Mouse (Mus musculus) forebrain, embryonic 12.5 days (tissue): ENCODE results near the gene Aff1. TPM values are rescaled to one million over a fixed set of nuclear protein-coding genes. Genes with fewer than 3 reads are reported as not detected.

Experiments
- ATAC-seq: fragments of 200-750 bp; cut with Nextera tagmentation; 2 replicates; pipeline ENCODE4 v1.8.0; 2017; ENCODE audit warnings: moderate TSS enrichment; ENCODE audit not compliant: low FRiP score
- H3K27ac ChIP-seq: fragments of 300-500 bp; sonication (generic); 2 replicates; pipeline ENCODE4 v1.5.1; 2016; ENCODE audit warnings: mild to moderate bottlenecking
- H3K27me3 ChIP-seq: fragments of 300-500 bp; sonication (generic); 2 replicates; pipeline ENCODE4 v1.6.1; 2016; ENCODE audit warnings: mild to moderate bottlenecking
- H3K36me3 ChIP-seq: fragments of 300-500 bp; sonication (generic); replicated peaks from 2 replicates; pipeline ENCODE4 v1.6.1; 2016; ENCODE audit warnings: mild to moderate bottlenecking
- H3K4me1 ChIP-seq: fragments of 300-500 bp; sonication (generic); 2 replicates; pipeline ENCODE4 v1.6.1; 2016
- H3K4me2 ChIP-seq: fragments of 300-500 bp; sonication (generic); 2 replicates; pipeline ENCODE4 v1.6.1; 2016; ENCODE audit warnings: mild to moderate bottlenecking, moderate library complexity
- H3K4me3 ChIP-seq: fragments of 300-500 bp; sonication (generic); replicated peaks from 2 replicates; pipeline ENCODE4 v1.5.1; 2016; ENCODE audit warnings: mild to moderate bottlenecking
- H3K9ac ChIP-seq: fragments of 300-500 bp; sonication (generic); 2 replicates; pipeline ENCODE4 v1.6.1; 2016; ENCODE audit warnings: mild to moderate bottlenecking
- H3K9me3 ChIP-seq: fragments of 300-500 bp; sonication (generic); 2 replicates; pipeline ENCODE4 v1.6.1; 2016
- WGBS: fragments of 180-500 bp; shearing (Covaris S2); methylation state at CpG from one replicate; pipeline ENCODE4 v1.1.7; 2016; 5-methylcytosine and 5-hydroxymethylcytosine counted together
- polyA plus RNA-seq: library from polyadenylated mRNA; unstranded; fragments of >200 nt; fragmentation: Nextera tagmentation; extraction: Ambion mirVana; gene quantifications from 2 replicates; pipeline ENCODE4 v1.2.1, GENCODE M21; 2016

Aff1 gene
- polyA plus RNA-seq, 1 experiment from 2014 or later: 3.7 TPM

DNA sequence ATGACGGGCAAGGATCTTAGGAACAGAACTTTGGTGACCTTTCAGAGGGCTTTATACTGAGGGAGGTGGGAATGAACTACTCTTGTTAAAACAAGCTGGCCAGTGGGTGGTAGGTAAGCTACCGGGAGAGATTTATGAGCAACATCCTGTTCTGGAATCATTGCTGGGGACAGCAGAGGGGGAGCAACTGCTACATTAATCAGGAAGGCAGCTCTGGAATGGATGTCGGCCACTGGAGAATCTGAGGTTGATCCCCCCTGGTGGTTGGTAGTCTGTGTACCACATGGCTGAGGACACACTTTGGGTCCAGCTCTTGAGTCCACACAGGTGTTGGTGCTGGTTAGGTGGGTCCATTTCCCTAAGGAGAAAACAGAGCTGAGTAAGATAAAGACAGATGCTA is 38.6 kb downstream of the Aff1 start:
- no peak overlapping the region for H3K27ac ChIP-seq
- no peak for ATAC-seq
- WGBS: 81% methylated on average over 3 of the region's 3 CpGs

DNA sequence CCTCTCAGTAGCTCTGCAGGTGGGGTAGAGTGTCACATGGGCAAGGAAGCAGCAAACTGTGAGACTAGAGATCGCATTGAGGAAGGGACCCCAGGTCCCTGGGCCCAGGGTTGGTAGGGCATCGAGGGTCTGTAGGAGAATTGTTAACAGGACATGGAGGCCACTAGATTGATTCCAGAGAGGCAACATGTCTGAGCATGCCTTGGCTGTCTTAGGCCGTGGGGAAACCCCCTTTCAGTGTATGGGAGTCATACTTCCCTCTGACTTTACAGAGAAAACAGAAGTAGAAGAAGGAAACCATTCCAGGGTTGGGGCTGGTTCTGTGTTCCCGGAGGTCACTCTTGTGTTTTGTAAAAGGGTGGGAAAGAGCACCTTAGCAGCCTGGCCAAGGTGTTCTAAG is 40.4 kb downstream of the Aff1 start:
- WGBS: 95% methylated on average over 4 of the region's 4 CpGs
- no peak overlapping the region for H3K27ac ChIP-seq
- H3K36me3 ChIP-seq: no peaks in the 10 kb centered on the region
- H3K4me2 ChIP-seq: no peak overlapping the region
- no peak overlapping the region for H3K9ac ChIP-seq
- no peaks in the 10 kb centered on the region for H3K27me3 ChIP-seq
- ATAC-seq: no peak
- no peak overlapping the region for H3K4me3 ChIP-seq
- no peaks in the 10 kb centered on the region for H3K4me1 ChIP-seq
- no peaks in the 10 kb centered on the region for H3K9me3 ChIP-seq

More for the DNA sequence above, 38.6 kb downstream of the Aff1 start:
- Histone ChIP-seq H3K9ac (no peak overlapping the region), H3K27me3 (no peaks in the 10 kb centered on the region), H3K36me3 (no peaks in the 10 kb centered on the region), H3K4me2 (no peak overlapping the region), H3K9me3 (no peaks in the 10 kb centered on the region), H3K4me3 (no peak overlapping the region), H3K4me1 (0 out of 2 replicates have a peak, but pooled peaks cover 3% of the 10 kb centered on the region)

- H3K36me3 ChIP-seq: no peaks in the 10 kb centered on the region
- WGBS: 71% methylated on average over 5 of the region's 5 CpGs
- no peak overlapping the region for H3K4me2 ChIP-seq
- H3K9me3 ChIP-seq: no peaks in the 10 kb centered on the region
- H3K9ac ChIP-seq: no peak overlapping the region
- H3K4me1 ChIP-seq: no peaks in the 10 kb centered on the region
- H3K27ac ChIP-seq: no peak overlapping the region
- no peak overlapping the region for H3K4me3 ChIP-seq
- ATAC-seq: no peak
- H3K27me3 ChIP-seq: 0 out of 2 replicates have a peak, but pooled peaks cover 4% of the 10 kb centered on the region
Observed at GRCm38 (mm10) chr5:103735411-103736112, 43.4 kb downstream of the Aff1 start.

GRCm38 (mm10) chr5:103736553-103737207 is 44.5 kb downstream of the Aff1 start:
- Histone ChIP-seq H3K36me3 (no peaks in the 10 kb centered on the region), H3K4me1 (no peaks in the 10 kb centered on the region), H3K27me3 (0 out of 2 replicates have a peak, but pooled peaks cover 4% of the 10 kb centered on the region), H3K4me2 (no peak overlapping the region), H3K27ac (no peak overlapping the region), H3K9ac (no peak overlapping the region), H3K9me3 (no peaks in the 10 kb centered on the region), H3K4me3 (no peak overlapping the region)
- no peak for ATAC-seq
- 80% methylated on average over 6 of the region's 6 CpGs for WGBS

DNA sequence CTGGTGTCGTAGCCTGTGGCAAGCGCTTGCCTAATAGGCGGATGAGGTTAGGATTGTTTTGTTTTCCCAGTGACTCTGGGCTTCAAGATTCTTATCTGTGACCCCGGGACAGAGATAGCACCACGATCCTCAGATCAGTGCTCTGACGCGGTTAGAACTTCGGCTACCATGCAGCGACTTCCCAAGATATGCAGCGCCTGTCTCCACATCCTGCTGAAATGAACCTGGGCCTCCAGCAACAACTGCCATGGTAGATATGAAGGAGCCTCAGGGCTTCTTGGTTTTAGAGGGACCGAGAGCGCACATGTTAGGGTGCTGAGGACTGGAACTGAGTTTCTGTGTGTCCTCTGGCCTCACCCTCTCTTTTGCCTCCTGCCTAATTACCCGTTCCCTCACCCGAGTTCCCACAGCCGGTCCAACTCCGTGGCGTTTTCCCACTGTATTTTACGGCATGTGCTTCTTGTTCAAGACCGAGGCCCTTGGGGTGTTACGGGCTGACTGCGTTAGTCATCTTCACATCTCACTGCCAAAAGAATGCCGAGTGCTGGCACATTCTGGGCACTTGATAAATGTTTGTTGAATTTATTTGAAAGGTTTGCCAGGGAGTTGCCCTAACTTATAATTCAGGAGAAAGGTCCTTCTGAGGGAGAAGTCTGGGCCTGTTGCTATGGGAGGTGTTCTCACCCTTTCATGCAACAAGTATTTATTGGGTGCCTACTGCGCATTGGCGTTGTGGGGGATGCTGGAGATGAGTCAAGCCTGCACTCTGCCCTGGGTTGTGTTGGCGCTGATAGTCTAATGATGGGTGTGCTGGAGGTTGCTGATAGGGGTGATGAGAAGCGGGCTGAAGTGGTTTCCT is 45.3 kb downstream of the Aff1 start:
- H3K9me3 ChIP-seq: no peaks in the 10 kb centered on the region
- H3K36me3 ChIP-seq: no peaks in the 10 kb centered on the region
- no peak overlapping the region for H3K9ac ChIP-seq
- H3K4me3 ChIP-seq: no peak overlapping the region
- no peak overlapping the region for H3K4me2 ChIP-seq
- H3K27me3 ChIP-seq: 0 out of 2 replicates have a peak, but pooled peaks cover 4% of the 10 kb centered on the region
- no peak overlapping the region for H3K27ac ChIP-seq
- ATAC-seq: no peak
- 87% methylated on average over 26 of the region's 26 CpGs for WGBS
- no peaks in the 10 kb centered on the region for H3K4me1 ChIP-seq

DNA sequence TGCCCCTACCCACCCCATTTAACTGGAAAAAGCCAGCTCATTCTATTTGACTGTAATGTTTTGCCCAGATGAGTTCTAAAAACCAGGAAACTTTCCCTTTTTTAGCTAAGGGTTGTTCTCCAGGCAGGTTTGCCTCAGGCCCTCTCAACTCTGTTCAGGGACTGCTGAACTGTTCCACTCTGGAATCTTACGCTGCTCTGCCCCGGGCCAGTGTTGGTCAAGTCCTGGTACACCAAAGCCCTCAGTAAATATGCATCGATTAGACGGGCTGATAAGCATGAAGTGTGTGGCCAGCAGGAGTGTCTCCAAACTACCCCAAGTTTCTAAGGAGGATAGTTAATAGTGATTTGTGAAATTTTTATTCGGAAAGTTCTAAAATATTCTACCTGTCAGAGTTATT is 46.3 kb downstream of the Aff1 start:
- Histone ChIP-seq H3K4me1 (no peaks in the 10 kb centered on the region), H3K9ac (no peak overlapping the region), H3K4me3 (no peak overlapping the region), H3K36me3 (no peaks in the 10 kb centered on the region), H3K4me2 (no peak overlapping the region), H3K27me3 (0 out of 2 replicates have a peak, but pooled peaks cover 4% of the 10 kb centered on the region), H3K9me3 (no peaks in the 10 kb centered on the region), H3K27ac (no peak overlapping the region)
- 85% methylated on average over 5 of the region's 5 CpGs for WGBS
- no peak for ATAC-seq

DNA sequence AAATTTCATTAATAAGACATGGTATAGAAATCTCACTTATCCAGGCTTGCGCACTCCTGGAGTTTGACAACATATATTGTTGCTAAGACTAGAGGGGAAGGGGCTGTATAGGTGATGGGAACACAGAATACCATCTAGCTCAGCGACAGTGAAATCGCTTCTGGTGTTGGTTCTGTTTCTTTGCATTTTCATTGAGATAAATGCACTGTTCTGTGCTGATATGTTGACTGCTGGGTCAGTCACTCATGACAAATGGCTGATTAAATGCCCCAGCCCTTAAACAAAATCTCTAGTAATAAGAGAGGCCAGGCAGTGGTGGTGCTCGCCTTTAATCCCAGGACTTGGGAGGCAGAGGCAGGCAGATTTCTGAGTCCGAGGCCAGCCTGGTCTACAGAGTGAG is 47.0 kb downstream of the Aff1 start:
- 0 out of 2 replicates have a peak, but pooled peaks cover 4% of the 10 kb centered on the region for H3K27me3 ChIP-seq
- no peak overlapping the region for H3K9ac ChIP-seq
- no peaks in the 10 kb centered on the region for H3K9me3 ChIP-seq
- no peak for ATAC-seq
- no peaks in the 10 kb centered on the region for H3K4me1 ChIP-seq
- no peak overlapping the region for H3K4me2 ChIP-seq
- no peak overlapping the region for H3K4me3 ChIP-seq
- H3K36me3 ChIP-seq: no peaks in the 10 kb centered on the region
- H3K27ac ChIP-seq: no peak overlapping the region
- WGBS: 88% methylated on average over 5 of the region's 5 CpGs

DNA sequence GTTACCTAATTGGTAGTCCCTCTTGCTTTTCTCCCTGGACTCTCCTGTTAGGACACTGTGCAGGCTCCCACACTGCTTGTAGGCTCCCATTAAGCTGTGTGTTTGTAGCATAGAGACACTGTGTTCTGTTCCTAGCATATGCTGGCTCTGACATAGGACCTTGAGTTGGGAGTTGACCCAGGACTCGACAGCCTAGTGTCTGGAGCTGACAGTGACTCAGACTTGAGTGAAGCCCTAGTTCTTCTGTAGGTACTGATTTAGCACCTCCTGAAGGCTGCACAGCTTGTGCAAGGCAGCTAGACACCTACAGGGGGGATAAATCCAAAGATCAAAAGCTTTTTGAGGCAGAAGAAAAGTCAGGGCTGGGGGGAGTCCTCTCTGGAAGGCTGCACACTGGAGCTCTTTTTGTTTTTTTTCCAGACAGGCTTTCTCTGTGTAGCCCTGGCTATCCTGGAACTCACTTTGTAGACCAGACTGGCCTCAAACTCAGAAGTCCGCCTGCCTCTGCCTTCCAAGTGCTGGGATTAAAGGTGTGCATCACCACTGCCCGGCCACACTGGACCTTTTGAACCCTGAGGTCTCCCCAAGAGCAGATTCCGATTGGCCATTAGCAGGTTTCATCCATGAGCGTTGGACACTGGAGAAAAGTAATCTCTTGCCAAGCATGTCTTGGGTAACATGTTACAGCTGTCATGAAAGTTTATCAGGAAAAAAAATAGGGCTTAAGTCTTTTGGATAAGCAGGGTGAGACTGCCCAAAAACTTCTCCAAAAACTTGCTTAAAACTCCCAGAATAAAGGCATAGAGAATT is 48.1 kb downstream of the Aff1 start:
- H3K27me3 ChIP-seq: 0 out of 2 replicates have a peak, but pooled peaks cover 4% of the 10 kb centered on the region
- WGBS: 80% methylated on average over 5 of the region's 5 CpGs
- H3K36me3 ChIP-seq: no peaks in the 10 kb centered on the region
- no peak overlapping the region for H3K27ac ChIP-seq
- no peak overlapping the region for H3K4me2 ChIP-seq
- no peaks in the 10 kb centered on the region for H3K4me1 ChIP-seq
- no peak for ATAC-seq
- H3K9ac ChIP-seq: no peak overlapping the region
- H3K9me3 ChIP-seq: no peaks in the 10 kb centered on the region
- no peak overlapping the region for H3K4me3 ChIP-seq

DNA sequence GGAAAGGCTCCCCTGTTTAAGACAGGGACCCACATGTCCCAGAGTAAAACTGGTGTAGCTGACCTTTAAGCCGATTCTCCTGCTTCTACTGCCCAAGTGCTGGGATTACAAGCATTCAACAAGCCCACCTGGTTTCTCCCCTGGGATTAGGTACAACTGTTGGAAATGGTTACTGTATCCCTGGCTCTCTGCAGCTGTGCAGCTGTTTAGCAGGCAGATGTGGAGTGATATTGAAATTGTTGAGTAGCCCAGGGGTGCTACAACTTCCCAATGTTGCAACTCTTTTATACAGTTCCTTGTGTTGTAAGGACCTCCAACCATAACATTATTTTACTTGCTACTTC is 48.7 kb downstream of the Aff1 start:
- H3K36me3 ChIP-seq: no peaks in the 10 kb centered on the region
- H3K9ac ChIP-seq: no peak overlapping the region
- 86% methylated on average over 1 of the region's 1 CpGs for WGBS
- H3K9me3 ChIP-seq: no peaks in the 10 kb centered on the region
- H3K27ac ChIP-seq: no peak overlapping the region
- no peak overlapping the region for H3K4me2 ChIP-seq
- 0 out of 2 replicates have a peak, but pooled peaks cover 4% of the 10 kb centered on the region for H3K27me3 ChIP-seq
- no peak for ATAC-seq
- H3K4me3 ChIP-seq: no peak overlapping the region
- H3K4me1 ChIP-seq: no peaks in the 10 kb centered on the region

DNA sequence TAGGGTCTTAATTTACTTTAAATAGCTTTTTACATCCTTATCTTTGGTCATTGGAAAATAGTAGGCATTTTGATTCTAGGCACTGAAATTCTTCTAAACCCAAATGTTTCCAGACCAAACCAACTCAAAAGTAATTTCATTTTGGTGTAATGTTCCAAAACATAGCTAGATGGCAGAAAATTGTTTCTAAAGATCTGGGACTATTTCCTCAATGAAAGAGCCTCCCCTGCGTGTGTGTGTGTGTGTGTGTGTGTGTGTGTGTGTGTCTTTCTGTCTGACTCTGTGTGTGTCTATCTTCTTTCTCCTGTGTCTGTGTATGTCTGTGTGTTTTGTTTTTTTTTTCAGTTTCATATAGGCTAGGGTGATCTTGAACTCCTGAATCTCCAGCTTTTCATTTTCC is 49.3 kb downstream of the Aff1 start:
- 86% methylated on average over 1 of the region's 1 CpGs for WGBS
- Histone ChIP-seq H3K9ac (no peak overlapping the region), H3K27ac (no peak overlapping the region), H3K4me2 (no peak overlapping the region), H3K27me3 (0 out of 2 replicates have a peak, but pooled peaks cover 4% of the 10 kb centered on the region), H3K4me3 (no peak overlapping the region), H3K36me3 (no peaks in the 10 kb centered on the region), H3K4me1 (no peaks in the 10 kb centered on the region), H3K9me3 (no peaks in the 10 kb centered on the region)
- ATAC-seq: no peak

DNA sequence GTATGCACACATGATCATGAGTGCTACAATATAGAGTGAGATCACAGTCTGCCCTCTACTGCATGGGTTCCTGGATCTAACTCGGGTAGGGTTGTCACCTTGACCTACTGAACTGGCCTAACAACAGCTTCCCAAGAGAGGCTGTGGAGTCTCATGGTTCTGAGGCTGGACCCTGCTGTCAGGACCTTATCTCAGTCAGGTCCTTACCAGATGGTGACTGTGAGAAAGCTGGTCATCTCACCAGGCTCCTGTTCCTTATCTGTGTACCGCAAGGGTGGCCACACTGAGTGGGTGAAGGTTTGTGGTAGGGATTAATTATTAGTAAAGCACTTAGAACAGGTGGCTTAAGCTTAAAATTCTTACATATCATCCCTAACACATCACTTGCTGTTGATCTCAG is 49.8 kb downstream of the Aff1 start:
- Histone ChIP-seq H3K9ac (no peak overlapping the region), H3K27ac (no peak overlapping the region), H3K4me2 (no peak overlapping the region), H3K27me3 (0 out of 2 replicates have a peak, but pooled peaks cover 4% of the 10 kb centered on the region), H3K4me3 (no peak overlapping the region), H3K9me3 (no peaks in the 10 kb centered on the region), H3K4me1 (no peaks in the 10 kb centered on the region), H3K36me3 (no peaks in the 10 kb centered on the region)
- 92% methylated on average over 2 of the region's 2 CpGs for WGBS
- ATAC-seq: no peak

GRCm38 (mm10) chr5:103744531-103744930 is 52.4 kb downstream of the Aff1 start:
- ATAC-seq: no peak
- no peak overlapping the region for H3K4me3 ChIP-seq
- no peaks in the 10 kb centered on the region for H3K36me3 ChIP-seq
- H3K9ac ChIP-seq: no peak overlapping the region
- H3K9me3 ChIP-seq: no peaks in the 10 kb centered on the region
- no peak overlapping the region for H3K27ac ChIP-seq
- WGBS: 75% methylated on average over 6 of the region's 6 CpGs
- no peak overlapping the region for H3K4me2 ChIP-seq
- 0 out of 2 replicates have a peak, but pooled peaks cover 4% of the 10 kb centered on the region for H3K27me3 ChIP-seq
- H3K4me1 ChIP-seq: no peaks in the 10 kb centered on the region
